Mouse (Mus musculus) myocyte (in vitro differentiated cells): ENCODE data around the gene Slc7a7.

Experiments used
- CEBPB ChIP-seq: IDR thresholded peaks from 2 replicates; pipeline ENCODE4 v1.6.1; 2011; ENCODE audit warnings: mild to moderate bottlenecking, moderate library complexity; ENCODE audit not compliant: poor library complexity, insufficient read depth, severe bottlenecking
- E2F4 ChIP-seq: IDR thresholded peaks from one replicate; pipeline ENCODE4 v1.6.1; 2011; ENCODE audit warnings: mild to moderate bottlenecking, control low read depth, moderate library complexity; ENCODE audit not compliant: insufficient read depth
- MAX ChIP-seq: IDR thresholded peaks from one replicate; pipeline ENCODE4 v1.6.1; 2011; ENCODE audit warnings: low read depth, mild to moderate bottlenecking, control low read depth
- POLR2A ChIP-seq: IDR thresholded peaks from one replicate; pipeline ENCODE4 v1.6.1; 2011; ENCODE audit warnings: low read depth, mild to moderate bottlenecking, control low read depth, moderate library complexity; ENCODE audit not compliant: insufficient read length
- SRF ChIP-seq: IDR thresholded peaks from one replicate; pipeline ENCODE4 v1.6.1; 2011; ENCODE audit warnings: low read depth; ENCODE audit not compliant: control insufficient read depth, insufficient read length
- USF1 ChIP-seq: IDR thresholded peaks from one replicate; pipeline ENCODE4 v1.6.1; 2011; ENCODE audit warnings: low read depth, mild to moderate bottlenecking, control low read depth, moderate library complexity

DNA sequence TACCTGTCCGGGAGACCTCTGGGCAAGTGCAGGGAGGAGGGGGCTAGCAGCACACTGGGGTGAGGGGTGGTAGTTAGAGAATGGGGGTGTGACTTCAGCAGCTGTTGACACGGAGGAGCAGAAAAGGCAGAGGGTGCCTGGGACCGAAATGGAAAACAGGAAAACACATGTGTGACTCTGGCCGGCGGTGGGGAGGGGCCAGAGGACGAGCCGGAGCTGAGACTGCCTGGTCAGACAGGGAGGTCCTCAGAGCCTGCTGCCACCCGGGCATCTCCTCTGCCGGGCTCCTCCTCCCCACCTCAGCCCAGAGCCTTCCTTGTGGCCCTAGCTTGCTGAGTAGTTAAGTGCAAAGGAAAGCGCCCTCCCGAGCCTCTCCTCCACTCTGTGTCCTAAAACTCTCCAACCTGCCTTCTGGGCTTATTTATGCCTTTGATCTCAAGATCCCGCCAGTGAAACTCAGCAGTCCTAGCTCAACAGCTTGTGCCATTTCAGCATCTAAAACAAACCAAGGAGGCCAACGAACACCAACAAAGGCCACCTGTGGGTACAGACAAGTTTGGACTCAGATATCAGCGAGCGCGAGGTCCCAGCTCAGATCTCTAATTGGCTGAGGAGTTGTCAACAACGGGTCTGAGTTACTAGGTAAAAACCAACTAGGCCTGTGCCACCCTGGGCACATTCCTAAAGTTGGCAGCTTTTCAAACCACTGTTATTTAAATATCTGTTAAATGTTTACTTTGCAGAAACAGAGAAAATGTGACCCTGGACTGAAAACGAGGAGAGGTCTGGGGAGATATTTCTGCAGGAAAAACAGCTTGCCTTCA lies 3.5 kb downstream of the Slc7a7 start:
- TF ChIP-seq MAX (no peak), CEBPB (no peak), USF1 (no peak), POLR2A (no peak), E2F4 (no peak), SRF (no peak)
